Mouse (Mus musculus) B cell, adult 2 months (primary cell): ENCODE data around the gene Olfr872.
"Not testable (repeated sequence)": the region's sequence is repeated elsewhere in the genome, so short reads cannot be mapped to it uniquely, and the experiment has no call there.

Source experiments
- DNase-seq, 2 experiments: peaks; one replicate each; pipeline ENCODE4 v3.0.0; 2022

Gene Olfr872

GRCm38 (mm10) chr9:20236819-20237218 is at the start of gene Olfr872:
Olfr872 (plus strand) TSS chr9:20237119.
- DNase-seq = no peak

DNA sequence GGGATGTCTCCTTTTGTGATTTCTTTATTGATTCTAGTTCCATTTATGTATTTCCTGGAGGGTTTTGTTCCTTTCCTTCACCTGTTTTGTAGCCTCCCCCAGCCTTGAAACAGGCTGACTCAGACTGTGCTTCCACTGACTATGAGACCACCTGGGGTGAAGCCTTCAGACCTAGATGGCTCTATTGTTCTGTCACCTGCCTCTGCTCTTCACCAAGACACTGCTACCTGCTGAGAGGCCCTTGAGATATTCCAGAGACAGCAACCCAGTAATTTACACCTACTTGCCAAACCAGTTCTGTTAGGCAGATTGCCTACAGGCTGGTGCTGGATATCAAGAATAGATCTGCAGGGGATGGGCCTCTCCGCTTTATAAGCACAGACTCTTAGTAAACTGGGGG is 34.8 kb upstream of the Olfr872 start:
- DNase-seq = no peak

DNA sequence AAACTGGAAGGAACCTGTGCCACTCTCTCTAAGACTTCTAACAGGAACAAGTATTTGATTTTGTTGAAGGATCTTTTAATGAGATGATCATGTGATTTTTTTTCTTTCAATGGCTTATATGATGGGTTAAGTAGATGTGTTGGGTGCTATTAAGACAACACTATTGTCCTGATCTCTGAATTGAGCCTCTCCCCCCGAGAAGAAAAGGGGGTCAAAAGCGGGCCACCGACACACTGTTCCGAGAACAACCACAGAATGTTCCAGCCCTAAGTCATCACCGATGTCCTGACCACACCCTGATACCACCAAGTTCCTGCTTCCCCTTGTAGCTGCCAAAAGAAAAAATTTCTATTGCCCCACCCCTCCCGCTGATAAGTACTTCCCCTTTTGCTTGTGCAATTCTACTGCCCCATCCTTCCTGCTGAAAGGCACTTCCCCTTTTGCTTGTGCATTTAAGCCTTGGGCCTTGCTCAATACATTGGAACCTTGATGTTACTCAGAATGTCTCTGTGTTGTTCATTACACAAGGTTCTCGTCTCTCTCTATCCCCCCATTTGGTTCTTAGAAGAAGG is 33.4 kb upstream of the Olfr872 start:
- DNase-seq = not testable (repeated sequence)

- DNase-seq = no peak
Observed at GRCm38 (mm10) chr9:20210812-20211211, 26.1 kb upstream of the Olfr872 start.

- no peak for DNase-seq
Observed at GRCm38 (mm10) chr9:20211477-20211876, 25.4 kb upstream of the Olfr872 start.

- no peak for DNase-seq
Observed at GRCm38 (mm10) chr9:20211907-20212306, 25.0 kb upstream of the Olfr872 start, which contains the start of gene Olfr871. Olfr871 (plus strand) TSS chr9:20212207.

- DNase-seq = no peak
Observed at GRCm38 (mm10) chr9:20237378-20237777, 459 bp downstream of the Olfr872 start.

DNA sequence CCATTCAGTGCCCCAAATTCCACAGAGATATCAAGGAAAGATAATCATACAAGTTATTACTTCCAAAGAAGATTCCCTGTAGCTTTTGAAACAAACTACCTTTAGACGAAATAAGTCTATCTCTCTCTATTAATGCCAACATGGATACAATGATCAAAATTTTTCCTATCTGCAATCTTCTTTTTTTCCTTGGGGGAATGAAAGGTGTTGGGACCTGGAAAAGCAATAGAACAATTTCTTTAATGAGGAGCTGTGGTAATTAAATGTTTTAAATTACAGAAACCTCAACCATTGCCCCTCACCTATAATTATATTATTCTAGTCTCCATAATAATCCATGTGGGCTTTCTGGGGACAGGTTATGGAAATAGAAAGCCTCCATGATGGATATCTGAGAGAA is 45.1 kb downstream of the Olfr872 start, which contains the start of gene Olfr39:
Olfr39 (plus strand) TSS at position 301 of the 400 bp plus-strand sequence.
- no peak for DNase-seq

DNA sequence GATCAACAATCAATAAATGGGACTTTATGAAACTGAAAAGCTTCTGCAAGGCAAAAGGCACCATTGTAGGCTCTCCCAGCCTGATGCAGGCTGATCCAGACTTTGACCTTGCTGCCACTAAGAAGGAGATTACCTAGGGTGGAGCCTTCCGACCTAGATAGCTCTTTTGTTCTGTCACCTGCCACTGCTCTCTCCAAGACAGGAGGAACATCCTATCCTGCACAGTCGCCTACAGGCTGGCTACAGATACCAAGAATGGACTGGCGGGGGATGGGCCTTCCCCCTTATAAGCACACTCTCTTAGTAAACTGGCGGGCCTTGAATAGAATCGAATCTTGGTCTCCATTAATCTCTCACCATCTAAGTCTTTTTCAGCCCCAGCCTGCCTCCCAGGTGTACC is 58.6 kb downstream of the Olfr872 start:
- not testable (repeated sequence) for DNase-seq

DNA sequence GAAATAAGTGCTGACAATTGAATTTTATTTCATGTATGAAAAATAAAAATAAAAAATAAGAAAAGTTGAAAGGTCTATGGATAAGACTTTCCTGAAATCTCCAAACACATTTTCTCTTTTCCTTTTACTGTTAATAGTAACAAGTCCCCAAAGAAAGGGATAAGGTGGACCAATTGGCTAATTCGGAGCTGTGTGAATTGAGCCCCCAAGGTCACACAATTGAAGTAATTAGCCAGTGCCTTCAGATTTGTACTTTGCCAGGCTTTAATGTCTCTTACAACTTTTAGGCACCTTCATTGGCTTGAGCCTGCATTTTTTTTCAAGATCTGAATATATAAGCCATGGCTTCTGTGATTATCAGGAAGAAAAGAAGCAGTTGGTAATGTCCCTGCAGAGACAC is 61.3 kb downstream of the Olfr872 start, which contains the start of gene Olfr873:
Olfr873 (plus strand) TSS at position 301 of the 400 bp plus-strand sequence.
- DNase-seq = no peak
